Mouse (Mus musculus): ENCODE results near the gene Maml3. TPM values are rescaled to one million over a fixed set of nuclear protein-coding genes. Genes with fewer than 3 reads are reported as not detected.

Maml3 gene
- polyA plus RNA-seq, 1 experiment from 2014 or later = 5.6 TPM

DNA sequence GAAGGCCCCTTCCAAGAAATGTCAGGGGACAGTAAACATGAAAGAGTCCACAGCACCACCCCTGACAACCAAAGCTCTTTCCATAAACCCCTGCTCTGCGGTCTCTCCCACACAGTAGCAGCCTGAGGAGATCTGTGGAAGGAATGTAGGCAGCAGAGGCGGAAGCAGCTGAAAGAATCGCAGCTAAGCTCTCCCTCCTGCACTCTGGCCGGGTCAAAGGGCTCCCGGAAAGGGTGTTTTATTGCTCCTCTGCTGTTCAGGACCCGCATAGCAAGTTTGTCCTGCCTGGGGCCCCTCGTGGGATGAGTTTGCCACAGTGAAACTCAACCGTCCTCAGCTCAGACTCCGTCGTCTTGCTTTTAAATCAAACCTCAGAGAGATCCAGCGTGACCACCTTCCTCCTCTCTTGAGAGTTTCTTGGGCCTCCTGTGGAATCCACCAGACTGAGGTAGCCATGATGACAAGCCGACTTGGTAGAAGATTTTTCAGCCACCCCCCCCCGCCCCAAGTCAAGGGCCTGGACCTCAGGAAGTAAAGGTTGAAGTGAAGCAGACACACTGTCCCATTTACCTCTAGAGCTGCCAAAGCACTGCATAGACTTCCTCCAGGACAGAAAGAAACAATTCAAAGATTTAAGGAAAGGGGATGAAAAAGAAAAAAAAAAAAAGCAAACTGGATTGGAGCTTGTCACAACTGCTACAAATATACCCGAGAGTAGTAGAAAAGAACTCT, 70.9 kb downstream of the Maml3 start:
- H3K9ac ChIP-seq (replicated peaks; ENCODE audit: low read depth) = 0 out of 2 replicates have a peak overlapping the region, but pooled peaks have one; percentile 12
- ATAC-seq (no peak), DNase-seq (ENCODE audit: low spot score) (peak; percentile 59)
- H3K4me1 ChIP-seq (ENCODE audit: insufficient read depth, low read depth, low read length) = peaks cover 20% of the 10 kb centered on the region; the same call in 1 of the 2 replicates
- H3K4me2 ChIP-seq (replicated peaks; ENCODE audit: low read depth, low read length) = no peak overlapping the region
- no peak overlapping the region for H3K4me3 ChIP-seq (ENCODE audit: low read depth, low read length)
- peak overlapping the region; percentile 54; the same call in 1 of the 2 replicates for H3K27ac ChIP-seq (ENCODE audit: low read length)
- H3K9me3 ChIP-seq (ENCODE audit: low read length) = no peaks in the 10 kb centered on the region
- H3K36me3 ChIP-seq (ENCODE audit: insufficient read depth, low read length) = no peaks in the 10 kb centered on the region
- 0 out of 2 replicates have a peak, but pooled peaks have one; percentile 4 for TF ChIP-seq CTCF (IDR thresholded peaks at IDR 0.05)
- TF ChIP-seq EP300 (IDR thresholded peaks at IDR 0.05) = no peak
- WGBS = 32% methylated on average over 14 of the region's 14 CpGs
- H3K27me3 ChIP-seq (replicated peaks; ENCODE audit: insufficient read depth, low read length) = no peaks in the 10 kb centered on the region

DNA sequence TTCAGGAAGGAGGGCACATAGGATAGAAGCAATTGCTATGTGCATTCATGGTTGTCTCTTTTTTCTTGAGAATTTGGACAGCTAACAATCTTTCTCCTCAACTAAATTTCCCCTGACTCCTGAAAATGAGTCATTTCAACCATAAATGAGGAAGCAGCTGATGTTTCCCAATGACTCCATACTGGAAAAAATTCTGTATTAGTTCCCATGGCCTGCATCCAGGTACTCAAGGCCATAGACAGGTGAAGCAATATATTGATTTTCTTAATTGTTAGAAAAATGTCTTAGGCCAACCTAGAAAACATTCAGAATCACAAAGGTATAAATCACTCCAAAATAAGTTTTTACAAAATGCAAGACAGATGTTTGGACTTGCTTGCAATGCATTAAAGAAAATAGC, 73.5 kb downstream of the Maml3 start:
- H3K4me1 ChIP-seq (ENCODE audit: insufficient read depth, low read depth, low read length) = peaks cover 20% of the 10 kb centered on the region; the same call in 1 of the 2 replicates
- no peaks in the 10 kb centered on the region for H3K9me3 ChIP-seq (ENCODE audit: low read length)
- H3K4me3 ChIP-seq (ENCODE audit: low read depth, low read length) = no peak overlapping the region
- no peak overlapping the region for H3K4me2 ChIP-seq (replicated peaks; ENCODE audit: low read depth, low read length)
- no peaks in the 10 kb centered on the region for H3K36me3 ChIP-seq (ENCODE audit: insufficient read depth, low read length)
- no peak for TF ChIP-seq CTCF (IDR thresholded peaks at IDR 0.05)
- TF ChIP-seq EP300 (IDR thresholded peaks at IDR 0.05) = no peak
- DNase-seq (ENCODE audit: low spot score) (no peak), ATAC-seq (no peak)
- no peak overlapping the region for H3K27ac ChIP-seq (ENCODE audit: low read length)
- no peaks in the 10 kb centered on the region for H3K27me3 ChIP-seq (replicated peaks; ENCODE audit: insufficient read depth, low read length)
- H3K9ac ChIP-seq (replicated peaks; ENCODE audit: low read depth) = no peak overlapping the region

DNA sequence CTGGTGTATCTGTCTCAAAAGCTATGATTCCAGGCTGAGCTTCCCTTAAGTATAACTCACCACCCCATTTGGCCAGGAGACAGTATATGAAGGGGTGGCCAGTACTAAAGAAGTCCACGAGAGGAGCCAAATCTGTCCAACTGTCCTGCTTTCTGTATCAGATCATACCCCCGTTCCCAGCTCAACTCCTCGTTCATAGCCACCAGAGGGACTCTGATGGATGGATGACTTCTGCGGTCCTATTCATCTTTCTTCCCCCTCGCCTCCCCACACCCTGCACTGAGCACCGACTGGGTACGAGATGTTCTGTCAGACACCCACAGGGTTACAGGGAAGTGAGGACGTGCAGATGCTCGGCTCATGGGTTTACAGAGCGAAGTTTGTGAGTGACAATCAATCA, 74.8 kb downstream of the Maml3 start:
- H3K4me3 ChIP-seq (ENCODE audit: low read depth, low read length) = peak overlapping the region; percentile 40
- H3K4me2 ChIP-seq (replicated peaks; ENCODE audit: low read depth, low read length) = peak overlapping the region; percentile 55
- H3K27ac ChIP-seq (ENCODE audit: low read length) = peak overlapping the region; percentile 80

DNA sequence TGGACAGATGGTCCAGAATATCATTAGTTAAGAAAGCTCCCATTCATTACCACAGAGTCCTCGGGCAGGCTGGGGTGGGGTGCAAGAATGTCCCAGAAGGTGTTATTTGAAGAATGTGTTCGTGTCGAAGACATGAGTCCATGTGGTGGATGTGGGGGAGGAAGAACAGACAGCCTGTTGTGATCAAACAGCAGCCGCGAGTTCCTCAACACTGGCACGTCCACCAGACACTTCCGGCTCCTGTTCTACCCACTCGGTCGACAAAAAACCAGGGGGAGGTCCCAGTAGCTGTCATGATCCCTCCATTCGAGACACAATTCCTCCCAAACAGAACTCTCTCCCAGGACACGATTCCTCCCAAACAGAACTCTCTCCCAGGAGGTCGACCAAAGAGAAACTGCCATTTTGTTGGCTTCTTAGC, 75.2 kb downstream of the Maml3 start:
- H3K9me3 ChIP-seq (ENCODE audit: low read length) = no peaks in the 10 kb centered on the region
- no peaks in the 10 kb centered on the region for H3K27me3 ChIP-seq (replicated peaks; ENCODE audit: insufficient read depth, low read length)
- H3K36me3 ChIP-seq (ENCODE audit: insufficient read depth, low read length) = no peaks in the 10 kb centered on the region
- DNase-seq (ENCODE audit: low spot score) (peak; percentile 94), ATAC-seq (peak; percentile 88)
- peak overlapping the region; percentile 80 for H3K27ac ChIP-seq (ENCODE audit: low read length)
- H3K4me2 ChIP-seq (replicated peaks; ENCODE audit: low read depth, low read length) = peak overlapping the region; percentile 55
- H3K9ac ChIP-seq (replicated peaks; ENCODE audit: low read depth) = no peak overlapping the region
- H3K4me1 ChIP-seq (ENCODE audit: insufficient read depth, low read depth, low read length) = peaks cover 11% of the 10 kb centered on the region; the same call in 1 of the 2 replicates
- no peak for TF ChIP-seq CTCF (IDR thresholded peaks at IDR 0.05)
- TF ChIP-seq EP300 (IDR thresholded peaks at IDR 0.05) = peak; percentile 78
- 7% methylated on average over 12 of the region's 12 CpGs for WGBS
- peak overlapping the region; percentile 40 for H3K4me3 ChIP-seq (ENCODE audit: low read depth, low read length)

More for the DNA sequence above, 74.8 kb downstream of the Maml3 start:
- no peaks in the 10 kb centered on the region for H3K27me3 ChIP-seq (replicated peaks; ENCODE audit: insufficient read depth, low read length)
- H3K4me1 ChIP-seq (ENCODE audit: insufficient read depth, low read depth, low read length) = peaks cover 13% of the 10 kb centered on the region; the same call in 1 of the 2 replicates
- ATAC-seq = peak; percentile 77
- H3K36me3 ChIP-seq (ENCODE audit: insufficient read depth, low read length) = no peaks in the 10 kb centered on the region
- peak; percentile 85 for DNase-seq (ENCODE audit: low spot score)
- H3K9me3 ChIP-seq (ENCODE audit: low read length) = no peaks in the 10 kb centered on the region
- TF ChIP-seq CTCF (IDR thresholded peaks at IDR 0.05) (peak; percentile 66), EP300 (IDR thresholded peaks at IDR 0.05) (no peak; the same call in 1 of the 2 replicates)
- no peak overlapping the region for H3K9ac ChIP-seq (replicated peaks; ENCODE audit: low read depth)
- 27% methylated on average over 10 of the region's 10 CpGs for WGBS

DNA sequence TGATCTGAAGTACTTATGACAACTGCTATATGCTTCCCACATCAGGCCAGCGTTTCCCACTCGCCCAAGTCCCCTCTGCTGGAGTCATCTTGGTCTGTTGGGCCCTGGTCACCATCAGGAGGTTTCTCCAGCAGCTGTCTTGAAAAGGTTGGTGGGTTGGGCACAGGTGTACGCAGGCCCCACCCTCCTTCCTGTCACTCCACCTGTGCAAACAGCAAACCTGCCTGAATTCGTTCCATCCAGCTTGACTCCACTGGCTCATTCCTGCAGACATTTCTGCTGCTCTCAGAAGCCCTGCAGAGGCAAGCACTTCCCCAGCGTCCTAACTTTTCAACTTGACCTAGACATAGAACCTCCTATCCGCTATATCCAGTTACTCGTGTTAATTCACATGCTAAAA, 76.9 kb downstream of the Maml3 start:
- Histone ChIP-seq H3K9ac (replicated peaks; ENCODE audit: low read depth) (no peak overlapping the region), H3K27me3 (replicated peaks; ENCODE audit: insufficient read depth, low read length) (no peaks in the 10 kb centered on the region), H3K27ac (ENCODE audit: low read length) (no peak overlapping the region), H3K36me3 (ENCODE audit: insufficient read depth, low read length) (no peaks in the 10 kb centered on the region), H3K9me3 (ENCODE audit: low read length) (no peaks in the 10 kb centered on the region), H3K4me3 (ENCODE audit: low read depth, low read length) (no peak overlapping the region), H3K4me1 (ENCODE audit: insufficient read depth, low read depth, low read length) (0 out of 2 replicates have a peak, but pooled peaks cover 4% of the 10 kb centered on the region), H3K4me2 (replicated peaks; ENCODE audit: low read depth, low read length) (no peak overlapping the region)
- DNase-seq (ENCODE audit: low spot score) = peak; percentile 45
- no peak for ATAC-seq
- TF ChIP-seq EP300 (IDR thresholded peaks at IDR 0.05) (no peak), CTCF (IDR thresholded peaks at IDR 0.05) (no peak)
- 50% methylated on average over 7 of the region's 7 CpGs for whole genome bisulfite sequencing

DNA sequence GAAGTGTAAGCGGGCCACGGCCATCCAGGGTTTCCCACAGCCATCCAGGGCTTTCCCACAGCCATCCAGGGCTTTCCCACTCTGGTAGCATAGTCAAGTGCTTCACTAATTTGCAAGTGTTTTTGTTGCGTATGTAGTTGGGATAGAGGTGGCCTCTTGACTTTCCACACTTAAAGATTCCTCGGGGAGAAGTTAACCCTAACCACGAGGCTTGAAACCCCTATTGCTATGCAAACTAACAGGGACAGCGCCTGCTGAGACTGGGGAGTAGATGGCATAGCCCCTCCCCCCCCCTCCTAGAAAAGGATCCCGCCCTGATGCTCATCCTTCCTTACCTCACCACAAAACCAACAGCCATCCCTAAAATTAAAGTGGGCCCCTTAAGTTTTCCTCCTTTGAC, 82.4 kb downstream of the Maml3 start:
- H3K4me1 ChIP-seq (ENCODE audit: insufficient read depth, low read depth, low read length) = no peaks in the 10 kb centered on the region
- H3K4me3 ChIP-seq (ENCODE audit: low read depth, low read length) = no peak overlapping the region
- 61% methylated on average over 7 of the region's 7 CpGs for WGBS
- no peak overlapping the region for H3K4me2 ChIP-seq (replicated peaks; ENCODE audit: low read depth, low read length)
- no peaks in the 10 kb centered on the region for H3K36me3 ChIP-seq (ENCODE audit: insufficient read depth, low read length)
- DNase-seq (ENCODE audit: low spot score) = no peak
- H3K27ac ChIP-seq (ENCODE audit: low read length) = no peak overlapping the region
- no peak for ATAC-seq
- H3K27me3 ChIP-seq (replicated peaks; ENCODE audit: insufficient read depth, low read length) = no peaks in the 10 kb centered on the region
- no peak overlapping the region for H3K9ac ChIP-seq (replicated peaks; ENCODE audit: low read depth)
- no peak for TF ChIP-seq CTCF (IDR thresholded peaks at IDR 0.05)
- no peak for TF ChIP-seq EP300 (IDR thresholded peaks at IDR 0.05)
- H3K9me3 ChIP-seq (ENCODE audit: low read length) = no peaks in the 10 kb centered on the region

All from lung, postnatal 0 days (tissue).